Mouse (Mus musculus): ENCODE measurements around the gene Amer2.

Amer2 gene

GRCm38 (mm10) chr14:60409702-60410491 lies 36.8 kb downstream of the Amer2 start:
- no peaks in the 10 kb centered on the region for H3K36me3 ChIP-seq (ENCODE audit: control insufficient read depth, insufficient read depth, low read length, poor library complexity, severe bottlenecking)
- DNase-seq (ENCODE audit: low read depth, low spot score): no peak
- H3K27me3 ChIP-seq (ENCODE audit: control insufficient read depth, insufficient read depth, low read length, poor library complexity, severe bottlenecking): no peaks in the 10 kb centered on the region

- no peak for DNase-seq (ENCODE audit: low read depth, low spot score)
- H3K36me3 ChIP-seq (ENCODE audit: control insufficient read depth, insufficient read depth, low read length, poor library complexity, severe bottlenecking): no peaks in the 10 kb centered on the region
- no peaks in the 10 kb centered on the region for H3K27me3 ChIP-seq (ENCODE audit: control insufficient read depth, insufficient read depth, low read length, poor library complexity, severe bottlenecking)
Measured at GRCm38 (mm10) chr14:60411229-60411628, 38.2 kb downstream of the Amer2 start.

GRCm38 (mm10) chr14:60414691-60415090 lies 41.6 kb downstream of the Amer2 start:
- Histone ChIP-seq H3K27me3 (ENCODE audit: control insufficient read depth, insufficient read depth, low read length, poor library complexity, severe bottlenecking) (no peaks in the 10 kb centered on the region; the same call in 1 of the 2 replicates), H3K36me3 (ENCODE audit: control insufficient read depth, insufficient read depth, low read length, poor library complexity, severe bottlenecking) (no peaks in the 10 kb centered on the region)
- DNase-seq (ENCODE audit: low read depth, low spot score): no peak

- no peaks in the 10 kb centered on the region for H3K36me3 ChIP-seq (ENCODE audit: control insufficient read depth, insufficient read depth, low read length, poor library complexity, severe bottlenecking)
- no peaks in the 10 kb centered on the region; the same call in 1 of the 2 replicates for H3K27me3 ChIP-seq (ENCODE audit: control insufficient read depth, insufficient read depth, low read length, poor library complexity, severe bottlenecking)
Measured at GRCm38 (mm10) chr14:60417924-60418323, 44.9 kb downstream of the Amer2 start.

GRCm38 (mm10) chr14:60422920-60423319 lies 49.9 kb downstream of the Amer2 start:
- DNase-seq (ENCODE audit: low read depth, low spot score): no peak
- no peaks in the 10 kb centered on the region for H3K36me3 ChIP-seq (ENCODE audit: control insufficient read depth, insufficient read depth, low read length, poor library complexity, severe bottlenecking)
- no peaks in the 10 kb centered on the region; the same call in 1 of the 2 replicates for H3K27me3 ChIP-seq (ENCODE audit: control insufficient read depth, insufficient read depth, low read length, poor library complexity, severe bottlenecking)

More at GRCm38 (mm10) chr14:60417924-60418323, 44.9 kb downstream of the Amer2 start:
- no peak for DNase-seq (ENCODE audit: low read depth, low spot score)

- H3K36me3 ChIP-seq (ENCODE audit: control insufficient read depth, insufficient read depth, low read length, poor library complexity, severe bottlenecking): no peaks in the 10 kb centered on the region
- DNase-seq (ENCODE audit: low read depth, low spot score): no peak
- no peaks in the 10 kb centered on the region for H3K27me3 ChIP-seq (ENCODE audit: control insufficient read depth, insufficient read depth, low read length, poor library complexity, severe bottlenecking)
Measured at GRCm38 (mm10) chr14:60424174-60424573, 51.1 kb downstream of the Amer2 start.

- H3K36me3 ChIP-seq (ENCODE audit: control insufficient read depth, insufficient read depth, low read length, poor library complexity, severe bottlenecking): no peaks in the 10 kb centered on the region
- no peaks in the 10 kb centered on the region for H3K27me3 ChIP-seq (ENCODE audit: control insufficient read depth, insufficient read depth, low read length, poor library complexity, severe bottlenecking)
- DNase-seq (ENCODE audit: low read depth, low spot score): peak; percentile 58
Measured at GRCm38 (mm10) chr14:60425553-60425952, 52.5 kb downstream of the Amer2 start.

- Histone ChIP-seq H3K27me3 (ENCODE audit: control insufficient read depth, insufficient read depth, low read length, poor library complexity, severe bottlenecking) (no peaks in the 10 kb centered on the region), H3K36me3 (ENCODE audit: control insufficient read depth, insufficient read depth, low read length, poor library complexity, severe bottlenecking) (no peaks in the 10 kb centered on the region)
- no peak for DNase-seq (ENCODE audit: low read depth, low spot score)
Measured at GRCm38 (mm10) chr14:60427896-60428295, 54.8 kb downstream of the Amer2 start.

- Histone ChIP-seq H3K36me3 (ENCODE audit: control insufficient read depth, insufficient read depth, low read length, poor library complexity, severe bottlenecking) (no peaks in the 10 kb centered on the region), H3K27me3 (ENCODE audit: control insufficient read depth, insufficient read depth, low read length, poor library complexity, severe bottlenecking) (no peaks in the 10 kb centered on the region)
- DNase-seq (ENCODE audit: low read depth, low spot score): no peak
Measured at GRCm38 (mm10) chr14:60429513-60429912, 56.5 kb downstream of the Amer2 start.

- Histone ChIP-seq H3K36me3 (ENCODE audit: control insufficient read depth, insufficient read depth, low read length, poor library complexity, severe bottlenecking) (no peaks in the 10 kb centered on the region), H3K27me3 (ENCODE audit: control insufficient read depth, insufficient read depth, low read length, poor library complexity, severe bottlenecking) (no peaks in the 10 kb centered on the region)
- no peak for DNase-seq (ENCODE audit: low read depth, low spot score)
Measured at GRCm38 (mm10) chr14:60431515-60431914, 58.5 kb downstream of the Amer2 start.

- Histone ChIP-seq H3K27me3 (ENCODE audit: control insufficient read depth, insufficient read depth, low read length, poor library complexity, severe bottlenecking) (no peaks in the 10 kb centered on the region), H3K36me3 (ENCODE audit: control insufficient read depth, insufficient read depth, low read length, poor library complexity, severe bottlenecking) (no peaks in the 10 kb centered on the region)
- no peak for DNase-seq (ENCODE audit: low read depth, low spot score)
Measured at GRCm38 (mm10) chr14:60432136-60432535, 59.1 kb downstream of the Amer2 start.

- Histone ChIP-seq H3K27me3 (ENCODE audit: control insufficient read depth, insufficient read depth, low read length, poor library complexity, severe bottlenecking) (no peaks in the 10 kb centered on the region), H3K36me3 (ENCODE audit: control insufficient read depth, insufficient read depth, low read length, poor library complexity, severe bottlenecking) (no peaks in the 10 kb centered on the region)
- DNase-seq (ENCODE audit: low read depth, low spot score): peak; percentile 18
Measured at GRCm38 (mm10) chr14:60435515-60435914, 62.5 kb downstream of the Amer2 start.

- H3K36me3 ChIP-seq (ENCODE audit: control insufficient read depth, insufficient read depth, low read length, poor library complexity, severe bottlenecking): no peaks in the 10 kb centered on the region
- DNase-seq (ENCODE audit: low read depth, low spot score): no peak
- no peaks in the 10 kb centered on the region for H3K27me3 ChIP-seq (ENCODE audit: control insufficient read depth, insufficient read depth, low read length, poor library complexity, severe bottlenecking)
Measured at GRCm38 (mm10) chr14:60436364-60436763, 63.3 kb downstream of the Amer2 start.

All from splenic B cell, adult 2 months (primary cell).